Mouse (Mus musculus): ENCODE measurements around the gene Zfp692.

- TF ChIP-seq CTCF (IDR thresholded peaks at IDR 0.05; ENCODE audit: insufficient read depth, low read depth, low read length) (no peak), POLR2A (IDR thresholded peaks at IDR 0.05; ENCODE audit: insufficient read depth, low read depth, low read length) (no peak)
Observed at GRCm38 (mm10) chr11:58346745-58347144, 39.9 kb downstream of the Zfp692 start.

All from olfactory bulb, adult 2 months (tissue).